Mouse (Mus musculus): ENCODE measurements around the gene Fuz.
A peak's percentile ranks its signal among the peaks of the same experiment; 100 is the strongest.

Gene Fuz

GRCm38 (mm10) chr7:44895593-44896434, at the start of gene Fuz:
Gene Fuz (plus strand): TSS chr7:44896079.
- peak; percentile 96 for DNase-seq

GRCm38 (mm10) chr7:44846804-44847203, 49.1 kb upstream of the Fuz start:
- DNase-seq: no peak

GRCm38 (mm10) chr7:44847772-44848171, 48.1 kb upstream of the Fuz start:
- DNase-seq: no peak

- peak; percentile 100 for DNase-seq
Measured at GRCm38 (mm10) chr7:44848561-44849415, 47.1 kb upstream of the Fuz start, which contains the start of the genes Akt1s1 and Tbc1d17. Gene Akt1s1 (plus strand): TSS chr7:44848991. Gene Tbc1d17 (minus strand): TSS chr7:44849079.

GRCm38 (mm10) chr7:44849416-44850111, 46.3 kb upstream of the Fuz start:
- DNase-seq: peak; percentile 95

- peak; percentile 87 for DNase-seq
Measured at GRCm38 (mm10) chr7:44850146-44850545, 45.7 kb upstream of the Fuz start.

GRCm38 (mm10) chr7:44850789-44851624, 44.9 kb upstream of the Fuz start:
- no peak for DNase-seq

- no peak for DNase-seq
Measured at GRCm38 (mm10) chr7:44851625-44852234, 44.1 kb upstream of the Fuz start.

- DNase-seq: no peak
Measured at GRCm38 (mm10) chr7:44852259-44853027, 43.4 kb upstream of the Fuz start.

GRCm38 (mm10) chr7:44853065-44853464, 42.8 kb upstream of the Fuz start:
- DNase-seq: no peak

- DNase-seq: no peak
Measured at GRCm38 (mm10) chr7:44853596-44854355, 42.1 kb upstream of the Fuz start.

GRCm38 (mm10) chr7:44854356-44855031, 41.4 kb upstream of the Fuz start:
- peak; percentile 93 for DNase-seq

- no peak for DNase-seq
Measured at GRCm38 (mm10) chr7:44855036-44855435, 40.8 kb upstream of the Fuz start.

GRCm38 (mm10) chr7:44856265-44856916, 39.5 kb upstream of the Fuz start:
- DNase-seq: no peak

- peak; percentile 91 for DNase-seq
Measured at GRCm38 (mm10) chr7:44857042-44857552, 38.8 kb upstream of the Fuz start, which contains the start of gene Pnkp. Gene Pnkp (plus strand): TSS chr7:44857139.

GRCm38 (mm10) chr7:44857905-44858304, 38.0 kb upstream of the Fuz start:
- peak; percentile 71 for DNase-seq

- DNase-seq: no peak
Measured at GRCm38 (mm10) chr7:44859896-44860295, 36.0 kb upstream of the Fuz start.
